Comparison of ENCODE assay signal across 9 mouse cellular contexts in genomic region chr12:86725706-86726105, GRCm38 (mm10). TPM values are rescaled to one million over a fixed set of nuclear protein-coding genes. Genes with fewer than 3 reads are reported as not detected.
A peak's percentile ranks its signal among the peaks of the same experiment; 100 is the strongest.
DNase-seq lines count a peak whose midpoint lies in the region; ATAC-seq and TF ChIP-seq lines count a peak whose summit lies in the region.
"Had no signal": no experiment of that assay in that cellular context is flagged by ENCODE, and none has a peak within 500 bp of the region (broad histone marks: within the 10 kb centered on the region; RNA-seq: fewer than 3 reads in every experiment).

No protein-coding gene starts in this region.

- dilution Hi-C loops in CH12.LX (cut with MboI; ENCODE audit: extremely low pct_ligation_motif_present, extremely low pct_unique_long_range_greater_than_20kb, low sequenced_read_pairs), result no loop called here

- no peak for DNase-seq in kidney, adult 11 months
- peak; percentile 42 for DNase-seq in CH12.LX (ENCODE audit: extremely low read depth)
- DNase-seq in brain, embryonic 14.5 days (ENCODE audit: low read depth), result peak; percentile 77
- DNase-seq in midbrain, embryonic 14.5 days, result peak; percentile 63
- no peak for DNase-seq in urinary bladder, postnatal 25 days (ENCODE audit: low spot score)
- no peak for DNase-seq in adrenal gland, adult (ENCODE audit: inconsistent age in 2 of 2, low spot score in 1 of 2)

- H3K9ac ChIP-seq in kidney, embryonic 15.5 days, result peak overlapping the region; percentile 69
- H3K9ac ChIP-seq in CH12.LX (ENCODE audit: insufficient read depth, low read depth), result peak overlapping the region; percentile 38
- H3K9ac ChIP-seq in hindbrain, embryonic 15.5 days, result peak overlapping the region; percentile 58
- peak overlapping the region; percentile 56 for H3K9ac ChIP-seq in midbrain, embryonic 14.5 days (replicated peaks; ENCODE audit: low read length)

- TF ChIP-seq RAD21 in CH12.LX (IDR thresholded peaks at IDR 0.05; ENCODE audit: low read depth, low read length), result no peak

- TF ChIP-seq CTCF in CH12.LX (conservative IDR thresholded peaks at IDR 0.05 in 1 of 2, IDR thresholded peaks at IDR 0.05 in 1 of 2; ENCODE audit: low read depth in 2 of 2, low read length in 2 of 2), result no peak
- no peak for TF ChIP-seq CTCF in brain, embryonic 14.5 days (IDR thresholded peaks at IDR 0.05; ENCODE audit: borderline replicate concordance, extremely low read depth, insufficient read depth, insufficient read length)

- H3K9me3 ChIP-seq in kidney, embryonic 15.5 days (replicated peaks), result no peaks in the 10 kb centered on the region
- no peaks in the 10 kb centered on the region for H3K9me3 ChIP-seq in CH12.LX (replicated peaks; ENCODE audit: low read length)
- no peaks in the 10 kb centered on the region for H3K9me3 ChIP-seq in hindbrain, embryonic 15.5 days
- H3K9me3 ChIP-seq in midbrain, embryonic 14.5 days (ENCODE audit: control insufficient read depth, low read length), result no peaks in the 10 kb centered on the region

- H3K79me2 ChIP-seq in CH12.LX (replicated peaks; ENCODE audit: control insufficient read depth, extremely low read depth, insufficient read depth, poor library complexity, severe bottlenecking), result no peaks in the 10 kb centered on the region

- H3K36me3 ChIP-seq in kidney, embryonic 15.5 days, result no peaks in the 10 kb centered on the region
- peaks cover 0 to 17% of the 10 kb centered on the region in 2 experiments for H3K36me3 ChIP-seq in CH12.LX (replicated peaks in 1 of 2; ENCODE audit: control insufficient read depth in 1 of 2, insufficient read depth in 1 of 2, low read length in 1 of 2)
- H3K36me3 ChIP-seq in hindbrain, embryonic 15.5 days, result no peaks in the 10 kb centered on the region
- H3K36me3 ChIP-seq in midbrain, embryonic 14.5 days (ENCODE audit: control insufficient read depth, insufficient read depth, low read length), result no peaks in the 10 kb centered on the region

- H3K27ac ChIP-seq in kidney, embryonic 15.5 days, result peak overlapping the region; percentile 57; the same call in 1 of the 2 replicates
- H3K27ac ChIP-seq in CH12.LX (ENCODE audit: insufficient read depth, low read depth), result no peak overlapping the region
- peak overlapping the region; percentile 80 for H3K27ac ChIP-seq in hindbrain, embryonic 15.5 days (replicated peaks)
- peak overlapping the region; percentile 63 for H3K27ac ChIP-seq in midbrain, embryonic 14.5 days (replicated peaks; ENCODE audit: low read depth, low read length)

- no peak for TF ChIP-seq EP300 in CH12.LX (IDR thresholded peaks at IDR 0.05; ENCODE audit: low read length)

- no peaks in the 10 kb centered on the region for H3K27me3 ChIP-seq in kidney, embryonic 15.5 days
- peaks cover 3% of the 10 kb centered on the region for H3K27me3 ChIP-seq in CH12.LX (replicated peaks)
- no peaks in the 10 kb centered on the region for H3K27me3 ChIP-seq in hindbrain, embryonic 15.5 days
- H3K27me3 ChIP-seq in midbrain, embryonic 14.5 days (ENCODE audit: control insufficient read depth, insufficient read depth, low read length), result no peaks in the 10 kb centered on the region

- peak overlapping the region; percentile 76 for H3K4me3 ChIP-seq in kidney, embryonic 15.5 days (replicated peaks)
- H3K4me3 ChIP-seq in CH12.LX (replicated peaks in 1 of 3; ENCODE audit: low read depth in 2 of 3, low read length in 2 of 3, poor library complexity in 1 of 3), result peak overlapping the region; percentile 55 to 76 (median 73)
- peak overlapping the region; percentile 76 for H3K4me3 ChIP-seq in hindbrain, embryonic 15.5 days
- H3K4me3 ChIP-seq in midbrain, embryonic 14.5 days (replicated peaks; ENCODE audit: low read depth, low read length), result peak overlapping the region; percentile 71

- ATAC-seq in kidney, embryonic 15.5 days (replicated peaks; ENCODE audit: low FRiP score), result peak; percentile 41
- ATAC-seq in hindbrain, embryonic 15.5 days (ENCODE audit: low FRiP score, low read depth), result peak; percentile 29; the same call in 1 of the 2 replicates
- no peak for ATAC-seq in midbrain, embryonic 14.5 days (ENCODE audit: low FRiP score, low TSS enrichment)

- WGBS in kidney, embryonic 15.5 days, result under 1% methylated on average over 19 of the region's 19 CpGs
- under 1% methylated on average over 19 of the region's 19 CpGs for WGBS in hindbrain, embryonic 15.5 days
- WGBS in midbrain, embryonic 14.5 days, result under 1% methylated on average over 19 of the region's 19 CpGs

- peaks cover 7% of the 10 kb centered on the region; the same call in 1 of the 2 replicates for H3K4me1 ChIP-seq in kidney, embryonic 15.5 days
- peaks cover 3 to 10% of the 10 kb centered on the region in 2 experiments; a peak in 3 of 4 replicates for H3K4me1 ChIP-seq in CH12.LX (ENCODE audit: control insufficient read depth in 1 of 2, insufficient read depth in 2 of 2)
- peaks cover 18% of the 10 kb centered on the region for H3K4me1 ChIP-seq in hindbrain, embryonic 15.5 days (replicated peaks)
- 0 out of 2 replicates have a peak, but pooled peaks cover 5% of the 10 kb centered on the region for H3K4me1 ChIP-seq in midbrain, embryonic 14.5 days (ENCODE audit: control insufficient read depth, insufficient read depth, low read length)

- TF ChIP-seq POLR2A in CH12.LX (IDR thresholded peaks at IDR 0.05; ENCODE audit: low read depth, low read length), result no peak
- no peak for TF ChIP-seq POLR2A in brain, embryonic 14.5 days (IDR thresholded peaks at IDR 0.05; ENCODE audit: borderline replicate concordance, extremely low read depth, insufficient read depth, insufficient read length, poor library complexity, severe bottlenecking)

- H3K4me2 ChIP-seq in kidney, embryonic 15.5 days, result peak overlapping the region; percentile 98
- peak overlapping the region; percentile 86 for H3K4me2 ChIP-seq in CH12.LX (ENCODE audit: insufficient read depth, low read depth, poor library complexity, severe bottlenecking)
- H3K4me2 ChIP-seq in hindbrain, embryonic 15.5 days, result peak overlapping the region; percentile 93
- peak overlapping the region; percentile 85 for H3K4me2 ChIP-seq in midbrain, embryonic 14.5 days (ENCODE audit: low read length)

- in situ Hi-C loops in CH12.LX (cut with MboI; ENCODE audit: low pct_ligation_motif_present, low pct_unique_long_range_greater_than_20kb, low sequenced_read_pairs), result no loop called here

TF ChIP-seq in CH12.LX, 34 proteins besides CTCF, POLR2A, EP300 and RAD21:
- no peak for TF ChIP-seq CHD1 (IDR thresholded peaks at IDR 0.05; ENCODE audit: low read depth, low read length)
- no peak for TF ChIP-seq ZKSCAN1 (IDR thresholded peaks at IDR 0.05; ENCODE audit: borderline replicate concordance, low read depth, low read length)
- no peak for TF ChIP-seq TCF12 (IDR thresholded peaks at IDR 0.05; ENCODE audit: low read depth, low read length)
- TF ChIP-seq SIN3A (IDR thresholded peaks at IDR 0.05; ENCODE audit: low read length), result peak; percentile 33; the same call in 1 of the 2 replicates
- no peak for TF ChIP-seq ZMIZ1 (IDR thresholded peaks at IDR 0.05; ENCODE audit: low read depth, low read length)
TF ChIP-seq in CH12.LX: peak in this region for 1.

RNA-seq across cellular contexts. Expression of gene Angel1, which starts 0.6 kb away (rescaled TPM):
- polyA plus RNA-seq in kidney, embryonic 15.5 days (2015; fragmentation: Nextera tagmentation; extraction: Ambion mirVana), result 8.5 and 10.2 TPM in 2 replicates
- total RNA-seq in CH12.LX (2012; rRNA removed) (2.8 and 2.9 TPM in 2 replicates), CH12.LX (2014; rRNA removed) (0.96 and 1.0 TPM in 2 replicates)
- polyA plus RNA-seq in CH12.LX (2012; ENCODE audit: insufficient read length, low read depth), result 6.8 and 9.3 TPM in 2 replicates
- 17.3 and 17.8 TPM in 2 replicates for polyA plus RNA-seq in brain, embryonic 14.5 days (2012; rRNA removed)
- polyA plus RNA-seq in hindbrain, embryonic 15.5 days (2015; fragmentation: Nextera tagmentation; extraction: Ambion mirVana), result 11.4 and 12.0 TPM in 2 replicates
- 11.3 and 11.5 TPM in 2 replicates for polyA plus RNA-seq in midbrain, embryonic 14.5 days (2014; fragmentation: Nextera tagmentation; extraction: Ambion mirVana)

RNA-seq across cellular contexts. Expression of gene Lrrc74a, which starts 8.5 kb away (rescaled TPM):
- not detected in 2 replicates for polyA plus RNA-seq in kidney, embryonic 15.5 days (2015; fragmentation: Nextera tagmentation; extraction: Ambion mirVana)
- total RNA-seq in CH12.LX (2012; rRNA removed) (not detected in 2 replicates), CH12.LX (2014; rRNA removed) (not detected in 2 replicates)
- not detected in 2 replicates for polyA plus RNA-seq in CH12.LX (2012; ENCODE audit: insufficient read length, low read depth)
- polyA plus RNA-seq in brain, embryonic 14.5 days (2012; rRNA removed), result not detected in 2 replicates
- not detected in 2 replicates for polyA plus RNA-seq in hindbrain, embryonic 15.5 days (2015; fragmentation: Nextera tagmentation; extraction: Ambion mirVana)
- not detected in 2 replicates for polyA plus RNA-seq in midbrain, embryonic 14.5 days (2014; fragmentation: Nextera tagmentation; extraction: Ambion mirVana)
- polyA plus RNA-seq: large intestine, adult 2 months had no signal

RNA-seq across cellular contexts. Expression of gene Vash1, which starts 47.2 kb away (rescaled TPM):
- polyA plus RNA-seq in kidney, embryonic 15.5 days (2015; fragmentation: Nextera tagmentation; extraction: Ambion mirVana), result 10.2 and 10.7 TPM in 2 replicates
- total RNA-seq in CH12.LX (2012; rRNA removed) (1.0 and 2.2 TPM in 2 replicates), CH12.LX (2014; rRNA removed) (0.96 and 1.1 TPM in 2 replicates)
- polyA plus RNA-seq in CH12.LX (2012; ENCODE audit: insufficient read length, low read depth), result 2.3 and 2.7 TPM in 2 replicates
- 41.9 and 59.6 TPM in 2 replicates for polyA plus RNA-seq in brain, embryonic 14.5 days (2012; rRNA removed)
- 35.0 and 38.0 TPM in 2 replicates for polyA plus RNA-seq in hindbrain, embryonic 15.5 days (2015; fragmentation: Nextera tagmentation; extraction: Ambion mirVana)
- polyA plus RNA-seq in midbrain, embryonic 14.5 days (2014; fragmentation: Nextera tagmentation; extraction: Ambion mirVana), result 32.0 and 34.0 TPM in 2 replicates

Comparison
In these comparisons a context has a peak if more than half of its experiments do, and no peak if none do; other contexts are left out.
1. DNase-seq: peak in CH12.LX (single experiment), brain, embryonic 14.5 days (single experiment) and midbrain, embryonic 14.5 days (single experiment); none in kidney, adult 11 months (single experiment), urinary bladder, postnatal 25 days (single experiment) and adrenal gland, adult (0 of 2).
2. Peak in every context shown above with its lines, with median percentiles within 50 percentile points of each other: H3K4me2 ChIP-seq, H3K4me3 ChIP-seq and H3K9ac ChIP-seq.